Mouse (Mus musculus) limb, embryonic 11.5 days (tissue): ENCODE measurements around the gene Gse1. TPM values are rescaled to one million over a fixed set of nuclear protein-coding genes. Genes with fewer than 3 reads are reported as not detected.
"Not testable (repeated sequence)": the region's sequence is repeated elsewhere in the genome, so short reads cannot be mapped to it uniquely, and the experiment has no call there.

Experiments used
- ATAC-seq: fragments of 200-750 bp; cut with Nextera tagmentation; 2 replicates; pipeline ENCODE4 v1.8.0; 2017; ENCODE audit warnings: low read depth; ENCODE audit not compliant: insufficient number of reproducible peaks, low FRiP score, low TSS enrichment
- DNase-seq: peaks from one replicate; pipeline ENCODE4 v3.0.0-alpha.2; 2015; ENCODE audit warnings: low spot score
- H3K27ac ChIP-seq: fragments of 300-500 bp; sonication (generic); replicated peaks from 2 replicates; pipeline ENCODE4 v1.5.1; 2014; ENCODE audit warnings: low read depth, mild to moderate bottlenecking, low read length
- H3K27me3 ChIP-seq: fragments of 300-500 bp; sonication (generic); 2 replicates; pipeline ENCODE4 v1.6.1; 2014; ENCODE audit warnings: mild to moderate bottlenecking, low read length, mixed read lengths; ENCODE audit not compliant: control insufficient read depth, insufficient read depth
- H3K36me3 ChIP-seq: fragments of 300-500 bp; sonication (generic); 2 replicates; pipeline ENCODE4 v1.6.1; 2014; ENCODE audit warnings: mild to moderate bottlenecking, low read length, moderate library complexity, mixed read lengths; ENCODE audit not compliant: control insufficient read depth, insufficient read depth
- H3K4me1 ChIP-seq: fragments of 300-500 bp; sonication (generic); 2 replicates; pipeline ENCODE4 v1.6.1; 2014; ENCODE audit warnings: low read length, mixed read lengths; ENCODE audit not compliant: control insufficient read depth, insufficient read depth
- H3K4me2 ChIP-seq: fragments of 300-500 bp; sonication (generic); 2 replicates; pipeline ENCODE4 v1.6.1; 2014; ENCODE audit warnings: low read depth, mild to moderate bottlenecking, moderate library complexity; ENCODE audit not compliant: severe bottlenecking
- H3K4me3 ChIP-seq: fragments of 300-500 bp; sonication (generic); 2 replicates; pipeline ENCODE4 v1.5.1; 2014; ENCODE audit warnings: low read depth, low read length
- H3K9ac ChIP-seq: fragments of 300-500 bp; sonication (generic); 2 replicates; pipeline ENCODE4 v1.6.1; 2014; ENCODE audit warnings: mild to moderate bottlenecking, low read length
- H3K9me3 ChIP-seq: fragments of 300-500 bp; sonication (generic); 2 replicates; pipeline ENCODE4 v1.6.1; 2016; ENCODE audit warnings: low read length; ENCODE audit not compliant: control insufficient read depth
- WGBS: fragments of 180-500 bp; shearing (Covaris S2); extraction: QIAGEN DNeasy Blood & Tissue Kit; methylation state at CpG from one replicate; pipeline ENCODE4 v1.1.7; 2014; 5-methylcytosine and 5-hydroxymethylcytosine counted together
- polyA plus RNA-seq: library from polyadenylated mRNA; unstranded; fragments of >200 nt; fragmentation: Nextera tagmentation; extraction: Ambion mirVana; gene quantifications from 2 replicates; pipeline ENCODE4 v1.2.1, GENCODE M21; 2014

Gene Gse1
- polyA plus RNA-seq, 1 experiment from 2014 or later: 6.6 TPM

DNA sequence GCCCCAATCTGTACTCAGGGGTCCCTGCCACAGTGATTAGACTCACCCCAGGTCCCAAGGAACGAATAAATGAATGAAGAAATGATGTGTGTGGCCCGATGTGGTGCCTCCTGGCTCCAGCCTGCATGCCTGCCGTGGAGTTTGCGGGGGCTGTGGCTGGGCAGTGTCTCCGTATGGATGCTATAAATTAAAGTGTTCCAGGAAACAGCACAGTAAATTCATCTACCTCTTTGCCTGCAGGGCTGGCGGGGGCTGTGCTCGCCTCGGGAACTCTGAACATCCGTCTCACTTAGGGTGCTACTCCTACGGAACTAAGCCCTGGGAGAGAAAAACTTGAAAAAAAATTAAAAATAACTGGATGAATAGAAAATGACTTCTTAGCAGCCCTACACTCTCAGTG is 123.8 kb downstream of the Gse1 start:
- H3K9me3 ChIP-seq: no peaks in the 10 kb centered on the region
- H3K9ac ChIP-seq: no peak overlapping the region
- H3K27ac ChIP-seq: no peak overlapping the region
- no peak for ATAC-seq
- DNase-seq: peak; percentile 53
- 12% methylated on average over 10 of the region's 10 CpGs for WGBS
- no peaks in the 10 kb centered on the region for H3K36me3 ChIP-seq
- no peaks in the 10 kb centered on the region for H3K27me3 ChIP-seq
- H3K4me3 ChIP-seq: no peak overlapping the region
- peaks cover 47% of the 10 kb centered on the region for H3K4me1 ChIP-seq
- no peak overlapping the region for H3K4me2 ChIP-seq

GRCm38 (mm10) chr8:120356067-120356466 is 127.8 kb downstream of the Gse1 start:
- Histone ChIP-seq H3K36me3 (no peaks in the 10 kb centered on the region), H3K27me3 (no peaks in the 10 kb centered on the region), H3K4me3 (no peak overlapping the region), H3K4me1 (peaks cover 40% of the 10 kb centered on the region), H3K4me2 (no peak overlapping the region), H3K27ac (no peak overlapping the region), H3K9me3 (no peaks in the 10 kb centered on the region), H3K9ac (no peak overlapping the region)
- ATAC-seq (no peak), DNase-seq (no peak)
- 74% methylated on average over 9 of the region's 9 CpGs for WGBS

DNA sequence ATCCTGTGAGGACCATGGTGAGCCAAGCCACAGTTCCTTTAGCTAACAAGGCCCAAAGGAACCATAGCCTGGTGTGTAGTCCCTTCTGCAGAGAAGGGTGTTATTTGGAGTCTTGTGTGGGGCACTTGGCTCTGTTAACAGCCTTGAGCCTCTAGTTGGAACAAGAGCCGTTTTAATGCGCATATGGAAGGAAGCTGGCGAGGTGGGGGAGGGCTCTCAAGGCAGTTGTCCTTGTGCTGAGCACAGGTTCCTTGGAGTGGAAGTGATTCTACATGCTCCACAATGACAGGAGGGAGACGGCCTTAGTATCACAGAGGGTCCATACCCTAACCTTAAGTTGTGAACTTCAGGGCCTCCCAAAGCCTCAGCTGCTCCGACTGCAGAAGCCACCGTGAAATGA is 129.2 kb downstream of the Gse1 start:
- no peak overlapping the region for H3K4me3 ChIP-seq
- no peaks in the 10 kb centered on the region for H3K9me3 ChIP-seq
- H3K4me1 ChIP-seq: peaks cover 26% of the 10 kb centered on the region
- ATAC-seq: no peak
- no peak overlapping the region for H3K9ac ChIP-seq
- H3K4me2 ChIP-seq: no peak overlapping the region
- H3K27ac ChIP-seq: no peak overlapping the region
- H3K27me3 ChIP-seq: no peaks in the 10 kb centered on the region
- 78% methylated on average over 6 of the region's 6 CpGs for WGBS
- DNase-seq: no peak
- no peaks in the 10 kb centered on the region for H3K36me3 ChIP-seq

GRCm38 (mm10) chr8:120361301-120361700 is 133.0 kb downstream of the Gse1 start:
- no peak for ATAC-seq
- WGBS: 89% methylated on average over 8 of the region's 8 CpGs
- Histone ChIP-seq H3K4me3 (no peak overlapping the region), H3K9me3 (no peaks in the 10 kb centered on the region), H3K4me2 (no peak overlapping the region), H3K36me3 (no peaks in the 10 kb centered on the region), H3K4me1 (peaks cover 34% of the 10 kb centered on the region), H3K27ac (no peak overlapping the region), H3K9ac (no peak overlapping the region), H3K27me3 (no peaks in the 10 kb centered on the region)
- no peak for DNase-seq

DNA sequence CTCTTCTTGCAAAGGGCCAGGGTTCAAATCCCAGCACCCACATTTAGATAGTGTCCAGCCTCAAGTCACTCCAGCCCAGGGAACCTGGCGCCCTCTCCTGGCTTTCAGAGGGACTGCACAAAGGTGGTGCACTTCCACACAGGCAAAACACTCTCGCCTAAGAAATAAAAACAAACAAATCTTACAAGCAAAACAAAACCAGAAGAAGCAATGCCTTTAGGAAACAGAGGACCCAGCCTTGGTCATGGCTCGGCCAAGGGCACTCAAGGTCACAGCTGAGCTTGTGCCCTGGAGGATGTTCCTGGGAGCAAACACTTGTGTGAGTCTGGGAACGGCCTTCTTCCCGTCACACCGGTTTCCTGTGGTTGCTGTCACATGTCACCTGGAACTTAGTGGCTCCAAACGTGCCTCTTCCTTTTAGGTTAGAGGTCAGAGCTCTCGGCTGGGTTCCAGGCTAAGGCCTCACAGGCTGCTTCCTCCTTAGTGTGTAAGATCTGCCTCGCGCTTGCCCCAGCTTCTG is 135.4 kb downstream of the Gse1 start:
- Histone ChIP-seq H3K4me3 (no peak overlapping the region), H3K9ac (no peak overlapping the region; the same call in 1 of the 2 replicates), H3K4me2 (no peak overlapping the region), H3K27ac (no peak overlapping the region), H3K9me3 (no peaks in the 10 kb centered on the region), H3K36me3 (no peaks in the 10 kb centered on the region), H3K4me1 (peaks cover 40% of the 10 kb centered on the region), H3K27me3 (no peaks in the 10 kb centered on the region)
- ATAC-seq (no peak; the same call in 1 of the 2 replicates), DNase-seq (peak; percentile 53)
- WGBS: 43% methylated on average over 10 of the region's 10 CpGs

DNA sequence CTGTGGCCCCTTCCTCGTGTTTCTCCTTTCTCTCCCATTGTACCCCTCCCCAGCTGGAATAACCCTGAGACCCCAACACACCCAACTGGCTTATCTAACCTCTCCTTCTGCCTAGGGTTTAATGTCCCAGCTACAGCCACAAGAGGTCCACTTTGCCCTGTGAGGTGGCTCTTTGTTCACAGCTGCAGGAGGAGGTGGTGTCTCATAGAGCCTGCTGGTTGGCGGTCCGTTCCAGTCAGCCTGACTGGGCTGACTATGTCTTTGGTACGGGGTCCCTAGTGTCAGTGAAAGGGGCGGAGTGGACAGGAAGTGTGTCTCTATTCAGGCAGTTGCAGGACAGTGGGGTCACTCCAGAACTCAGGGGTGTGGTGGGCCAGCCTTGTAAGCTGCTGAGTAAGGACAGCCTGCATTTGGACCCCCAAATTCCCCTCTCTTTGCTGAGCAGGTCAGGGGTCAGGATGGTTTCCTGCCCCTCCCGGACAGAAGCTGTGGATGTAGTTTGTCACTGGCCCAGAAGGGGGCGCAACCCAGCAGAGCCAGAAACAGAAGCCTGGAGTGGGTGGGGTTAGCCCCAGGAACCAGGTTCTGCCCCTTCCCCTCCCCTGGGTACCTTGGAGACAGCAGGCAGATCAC is 136.0 kb downstream of the Gse1 start:
- ATAC-seq: no peak
- Histone ChIP-seq H3K9me3 (no peaks in the 10 kb centered on the region), H3K4me2 (no peak overlapping the region), H3K36me3 (no peaks in the 10 kb centered on the region), H3K4me3 (no peak overlapping the region), H3K27me3 (no peaks in the 10 kb centered on the region), H3K9ac (no peak overlapping the region; the same call in 1 of the 2 replicates), H3K4me1 (peaks cover 46% of the 10 kb centered on the region), H3K27ac (no peak overlapping the region; the same call in 1 of the 2 replicates)
- peak; percentile 50 for DNase-seq
- 45% methylated on average over 7 of the region's 7 CpGs for WGBS

DNA sequence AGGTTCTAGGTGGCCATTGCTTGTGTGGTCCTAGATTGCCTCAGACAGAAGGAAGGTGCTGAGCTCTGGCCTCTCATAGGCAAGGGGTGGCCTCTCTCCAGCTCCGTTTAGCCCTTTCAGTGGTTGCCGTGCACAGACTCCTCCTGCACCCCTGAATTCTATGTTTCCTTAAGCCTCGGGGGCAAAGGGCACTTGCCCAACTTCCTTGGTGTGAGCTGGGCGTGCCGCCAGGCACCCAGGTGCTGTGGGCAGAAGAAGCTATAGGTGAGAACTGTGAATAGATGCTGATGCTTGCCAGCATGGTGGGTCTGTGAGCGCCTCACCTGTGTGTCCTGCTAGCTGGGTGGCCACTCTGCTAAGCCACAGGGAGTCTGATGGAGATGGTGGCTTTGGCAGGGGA is 138.6 kb downstream of the Gse1 start:
- H3K4me3 ChIP-seq: no peak overlapping the region
- H3K4me2 ChIP-seq: no peak overlapping the region
- H3K9me3 ChIP-seq: no peaks in the 10 kb centered on the region
- no peak for ATAC-seq
- no peak for DNase-seq
- no peak overlapping the region for H3K27ac ChIP-seq
- H3K4me1 ChIP-seq: peaks cover 45% of the 10 kb centered on the region
- H3K36me3 ChIP-seq: no peaks in the 10 kb centered on the region
- 88% methylated on average over 6 of the region's 6 CpGs for WGBS
- no peaks in the 10 kb centered on the region for H3K27me3 ChIP-seq
- no peak overlapping the region for H3K9ac ChIP-seq

DNA sequence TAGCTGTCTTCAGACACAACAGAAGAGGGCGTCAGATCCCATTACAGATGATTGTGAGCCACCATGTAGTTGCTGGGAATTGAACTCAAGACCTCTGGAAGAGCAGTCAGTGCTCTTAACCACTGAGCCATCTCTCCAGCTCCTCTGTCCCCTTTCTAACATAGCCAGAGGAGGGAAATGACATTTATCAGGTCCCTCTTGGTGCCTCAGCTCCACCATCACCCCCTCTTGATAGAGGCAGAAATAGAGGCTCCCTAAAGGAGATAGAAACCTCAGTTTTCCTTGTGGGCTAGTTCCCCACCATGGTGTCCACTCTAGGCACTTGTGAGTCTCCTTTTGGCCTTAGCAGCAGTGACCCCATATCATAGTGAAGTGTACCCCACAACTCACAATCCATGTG is 139.9 kb downstream of the Gse1 start:
- not testable (repeated sequence) for H3K27me3 ChIP-seq, H3K4me3 ChIP-seq, DNase-seq, H3K27ac ChIP-seq, H3K9ac ChIP-seq, H3K36me3 ChIP-seq, H3K4me2 ChIP-seq, H3K9me3 ChIP-seq, ATAC-seq
- H3K4me1 ChIP-seq: peaks cover 52% of the 10 kb centered on the region
- WGBS: 71% methylated on average over 1 of the region's 1 CpGs
